Mouse (Mus musculus): ENCODE measurements at regions not wholly inside any gene's neighbourhood (a gene's known extent, or its start where the extent isn't known, plus 50 kb on each side); places are given as distances from the start of the nearest gene placed in this dataset.

DNA sequence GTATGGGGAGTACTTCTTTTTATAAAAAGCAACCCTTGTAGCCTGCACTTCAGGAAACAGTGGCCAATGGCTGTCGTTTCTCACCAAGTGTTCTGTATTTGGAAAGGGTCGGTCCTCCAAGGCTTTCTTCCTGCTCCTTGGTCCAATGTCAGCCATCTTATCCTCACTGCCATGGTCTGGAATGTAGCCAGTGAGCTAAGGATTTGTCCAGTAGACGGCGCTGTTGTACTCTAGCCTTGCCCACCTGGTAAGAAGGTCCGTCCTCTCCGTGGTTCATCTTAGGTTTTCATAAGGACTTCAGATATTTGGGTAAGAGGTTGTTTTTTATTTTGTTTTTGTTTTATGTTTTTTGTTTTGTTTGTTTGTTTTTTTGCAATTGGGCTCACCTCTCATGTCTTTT lies 72.8 kb upstream of the Slc25a13 start:
- H3K4me1 ChIP-seq (ENCODE audit: insufficient read depth, low read depth, low read length) = no peaks in the 10 kb centered on the region; the same call in 1 of the 2 replicates
- no peak for TF ChIP-seq GATA2 (IDR thresholded peaks at IDR 0.05; ENCODE audit: borderline replicate concordance, low read depth, low read length)
- TF ChIP-seq GATA1 (IDR thresholded peaks at IDR 0.05; ENCODE audit: borderline replicate concordance, low read length) = no peak
- no peak for TF ChIP-seq POLR2AphosphoS5 (IDR thresholded peaks at IDR 0.05; ENCODE audit: insufficient replicate concordance, low read depth, low read length)
- TF ChIP-seq CTCF (IDR thresholded peaks at IDR 0.05; ENCODE audit: low read depth, low read length) = peak; percentile 52
- no peak for TF ChIP-seq TAL1 (conservative IDR thresholded peaks at IDR 0.05; ENCODE audit: low read depth, low read length)
- H3K27me3 ChIP-seq (ENCODE audit: insufficient read depth, low read length) = peaks cover 5% of the 10 kb centered on the region; the same call in 1 of the 2 replicates
- H3K9me3 ChIP-seq (replicated peaks) = no peaks in the 10 kb centered on the region
- no peaks in the 10 kb centered on the region for H3K36me3 ChIP-seq (replicated peaks)
- DNase-seq (ENCODE audit: low spot score) (peak; percentile 30), ATAC-seq (ENCODE audit: extremely low read depth, insufficient number of reproducible peaks, low FRiP score, poor library complexity, severe bottlenecking) (no peak)
- H3K4me3 ChIP-seq (ENCODE audit: low read depth, low read length) = no peak overlapping the region

- TF ChIP-seq GATA1 (IDR thresholded peaks at IDR 0.05; ENCODE audit: borderline replicate concordance, low read length) (no peak), POLR2AphosphoS5 (IDR thresholded peaks at IDR 0.05; ENCODE audit: insufficient replicate concordance, low read depth, low read length) (no peak)
- DNase-seq (ENCODE audit: low spot score) = no peak
- no peak overlapping the region for H3K4me3 ChIP-seq (ENCODE audit: low read depth, low read length)
- no peaks in the 10 kb centered on the region for H3K36me3 ChIP-seq (replicated peaks)
- peaks cover 5% of the 10 kb centered on the region for H3K9me3 ChIP-seq (replicated peaks)
- no peak for ATAC-seq (ENCODE audit: extremely low read depth, insufficient number of reproducible peaks, low FRiP score, poor library complexity, severe bottlenecking)
- peaks cover 4% of the 10 kb centered on the region; the same call in 1 of the 2 replicates for H3K27me3 ChIP-seq (ENCODE audit: insufficient read depth, low read length)
- H3K4me1 ChIP-seq (ENCODE audit: insufficient read depth, low read depth, low read length) = no peaks in the 10 kb centered on the region
Measured at GRCm38 (mm10) chr6:6280812-6281568, 64.0 kb upstream of the Slc25a13 start.

- ATAC-seq (ENCODE audit: extremely low read depth, insufficient number of reproducible peaks, low FRiP score, poor library complexity, severe bottlenecking) (no peak), DNase-seq (ENCODE audit: low spot score) (no peak)
- no peaks in the 10 kb centered on the region for H3K4me1 ChIP-seq (ENCODE audit: insufficient read depth, low read depth, low read length)
- H3K9me3 ChIP-seq (replicated peaks) = peaks cover 5% of the 10 kb centered on the region
- H3K36me3 ChIP-seq (replicated peaks) = no peaks in the 10 kb centered on the region
- no peak overlapping the region for H3K4me3 ChIP-seq (ENCODE audit: low read depth, low read length)
- no peak for TF ChIP-seq POLR2AphosphoS5 (IDR thresholded peaks at IDR 0.05; ENCODE audit: insufficient replicate concordance, low read depth, low read length)
- peaks cover 4% of the 10 kb centered on the region; the same call in 1 of the 2 replicates for H3K27me3 ChIP-seq (ENCODE audit: insufficient read depth, low read length)
Measured at GRCm38 (mm10) chr6:6279646-6280045, 62.7 kb upstream of the Slc25a13 start.

DNA sequence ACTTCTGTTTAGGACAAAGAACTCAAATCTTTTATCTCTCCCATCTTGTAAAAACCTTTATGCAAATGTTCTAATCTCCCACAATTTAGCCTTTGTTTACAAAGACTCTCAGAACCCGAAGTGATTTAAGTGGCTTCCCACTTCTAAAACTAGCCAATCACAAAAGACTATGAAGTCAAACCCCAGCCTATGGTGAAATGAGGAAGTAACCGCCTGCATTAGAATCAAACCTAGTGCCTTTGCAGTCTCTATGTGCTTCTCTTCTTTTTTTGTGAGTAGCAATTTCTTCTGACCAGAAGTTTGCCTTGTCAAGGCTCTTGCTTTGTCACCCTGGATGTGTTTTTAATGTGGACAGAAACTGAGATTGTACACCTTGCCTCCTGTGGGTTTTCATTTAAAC lies 53.6 kb upstream of the Slc25a13 start:
- Histone ChIP-seq H3K27me3 (ENCODE audit: insufficient read depth, low read length) (peaks cover 3% of the 10 kb centered on the region; the same call in 1 of the 2 replicates), H3K4me3 (ENCODE audit: low read depth, low read length) (no peak overlapping the region), H3K9me3 (replicated peaks) (no peaks in the 10 kb centered on the region), H3K36me3 (replicated peaks) (no peaks in the 10 kb centered on the region), H3K4me1 (ENCODE audit: insufficient read depth, low read depth, low read length) (no peaks in the 10 kb centered on the region)
- ATAC-seq (ENCODE audit: extremely low read depth, insufficient number of reproducible peaks, low FRiP score, poor library complexity, severe bottlenecking) (no peak), DNase-seq (ENCODE audit: low spot score) (peak; percentile 3)
- TF ChIP-seq GATA2 (IDR thresholded peaks at IDR 0.05; ENCODE audit: borderline replicate concordance, low read depth, low read length) = no peak
- no peak for TF ChIP-seq TAL1 (conservative IDR thresholded peaks at IDR 0.05; ENCODE audit: low read depth, low read length)
- no peak for TF ChIP-seq CTCF (IDR thresholded peaks at IDR 0.05; ENCODE audit: low read depth, low read length)
